Mouse (Mus musculus) kidney, adult 8-10 months (tissue): Measurements from ENCODE around the gene Ptprr.

Source experiments
- DNase-seq, 2 experiments: peaks; one replicate each; pipeline ENCODE4 v3.0.0; 2022

Gene Ptprr

DNA sequence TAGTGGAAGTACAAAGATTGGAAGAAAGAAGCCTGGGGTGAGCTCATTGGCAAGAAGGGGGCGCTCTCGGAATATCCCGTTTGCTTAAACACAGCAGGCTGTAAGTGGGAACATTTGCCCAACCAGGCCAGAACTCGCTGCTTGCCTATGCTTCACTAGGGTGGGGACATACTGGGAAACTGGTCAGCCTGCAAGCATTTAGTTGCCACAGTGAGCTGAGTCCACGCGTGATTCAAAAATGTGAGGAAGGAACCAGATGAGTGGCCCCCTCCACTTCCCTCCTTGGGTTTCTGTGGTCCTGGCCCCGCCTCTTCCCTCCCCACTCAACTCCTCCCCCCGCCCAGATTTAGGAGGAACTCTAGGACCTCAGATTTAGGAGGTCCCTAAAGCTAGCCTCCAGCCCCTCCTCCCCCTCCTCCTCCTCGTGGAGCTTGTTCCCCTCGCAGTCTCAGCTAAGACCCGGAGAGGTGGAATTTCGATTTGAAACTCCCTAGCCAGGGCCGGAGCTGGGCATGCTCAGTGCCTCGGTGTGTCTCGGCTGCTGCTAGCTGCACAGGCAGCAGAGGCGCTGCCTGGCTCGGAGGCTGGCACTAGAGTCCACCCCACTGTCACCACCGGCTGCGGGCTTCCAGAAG is at the start of gene Ptprr:
Gene Ptprr, plus strand, starts transcription at position 369 of the 635 bp plus-strand sequence.
- DNase-seq, result peak; percentile 21 to 23

DNA sequence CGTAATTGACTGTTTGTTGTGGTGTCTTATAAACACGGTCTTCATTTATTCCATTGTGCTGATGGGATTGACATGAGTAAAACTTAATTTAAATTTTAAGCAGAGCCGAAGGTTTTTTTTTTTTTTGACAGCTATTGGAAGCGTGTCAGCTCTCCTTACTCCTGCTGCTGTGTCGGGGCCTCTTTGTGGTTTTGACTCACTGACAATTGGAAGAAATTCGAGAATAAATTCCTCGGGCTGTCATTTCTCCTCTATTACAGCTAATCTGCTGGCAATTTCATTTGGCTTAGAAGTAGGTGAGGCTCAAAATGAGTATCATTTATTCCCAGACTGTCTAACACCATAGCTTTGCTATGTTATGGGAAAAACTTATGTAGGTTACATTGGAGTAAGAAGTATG is 41.7 kb upstream of the Ptprr start:
- no peak for DNase-seq

- DNase-seq, result no peak
Measured at GRCm38 (mm10) chr10:115978992-115979391, 39.0 kb upstream of the Ptprr start.

- no peak for DNase-seq
Measured at GRCm38 (mm10) chr10:115980018-115980417, 38.0 kb upstream of the Ptprr start.

- DNase-seq, result no peak
Measured at GRCm38 (mm10) chr10:115984308-115984707, 33.7 kb upstream of the Ptprr start.

DNA sequence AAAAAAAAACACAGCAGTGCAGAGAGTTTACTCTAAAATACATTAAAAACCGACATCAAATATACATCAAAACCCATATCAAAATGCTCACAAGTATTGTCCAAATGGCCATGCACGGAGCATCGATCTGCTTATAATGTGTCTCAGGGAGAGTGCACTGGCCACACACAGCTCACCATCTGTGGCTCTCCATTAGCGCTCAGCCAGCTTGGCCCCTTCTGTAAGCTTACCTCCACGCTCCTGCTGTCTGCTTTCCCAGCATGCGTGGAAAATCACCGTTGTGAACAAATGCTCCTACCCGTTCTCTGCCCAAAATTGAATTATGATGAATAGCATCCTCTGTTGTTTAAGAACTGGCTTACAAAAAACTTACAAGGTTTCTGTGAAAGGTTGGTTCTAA is 16.2 kb upstream of the Ptprr start:
- DNase-seq, result no peak

GRCm38 (mm10) chr10:116006675-116007074 is 11.3 kb upstream of the Ptprr start:
- DNase-seq, result no peak

DNA sequence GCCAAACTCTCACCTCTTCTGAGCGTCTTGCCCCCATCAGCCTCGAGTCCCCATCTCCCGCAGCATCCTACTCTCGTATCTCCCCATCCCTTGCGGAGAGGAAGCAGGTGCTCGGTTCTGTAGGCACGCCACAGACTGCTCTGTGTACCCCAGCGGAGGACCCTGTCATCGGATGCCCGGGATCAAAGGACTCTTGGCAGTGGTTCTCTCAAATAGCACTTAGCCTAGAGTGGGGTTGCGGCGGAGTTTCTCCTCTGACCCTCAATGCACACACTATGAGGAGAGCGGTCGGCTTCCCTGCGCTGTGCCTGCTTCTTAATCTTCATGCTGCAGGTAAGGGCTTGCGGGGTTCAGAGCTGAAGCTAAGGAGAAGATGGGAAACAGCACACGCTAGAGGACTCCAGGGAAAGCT is 473 bp downstream of the Ptprr start:
- DNase-seq, result no peak

GRCm38 (mm10) chr10:116019086-116019860 is 1.3 kb downstream of the Ptprr start:
- DNase-seq, result no peak

DNA sequence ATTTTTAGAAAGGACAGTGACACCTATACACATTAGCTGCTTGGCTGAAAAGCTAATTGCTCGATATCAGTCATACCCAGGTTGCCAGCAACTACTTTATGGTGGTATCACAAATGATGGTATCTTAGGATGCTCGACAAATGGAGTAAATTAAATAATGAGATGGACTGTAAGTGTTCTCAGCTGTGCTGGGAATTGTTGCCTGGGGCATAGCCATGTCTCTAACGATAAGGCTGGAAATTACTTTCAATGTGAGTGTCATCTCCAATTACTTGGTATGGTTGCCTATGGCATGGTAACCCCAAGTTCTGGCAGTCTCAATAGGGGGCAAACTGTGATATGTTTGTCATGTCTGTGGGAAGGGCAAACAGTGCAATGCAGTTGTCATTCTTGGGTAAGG is 3.1 kb downstream of the Ptprr start:
- DNase-seq, result no peak

- DNase-seq, result no peak
Measured at GRCm38 (mm10) chr10:116038150-116038549, 20.1 kb downstream of the Ptprr start.

DNA sequence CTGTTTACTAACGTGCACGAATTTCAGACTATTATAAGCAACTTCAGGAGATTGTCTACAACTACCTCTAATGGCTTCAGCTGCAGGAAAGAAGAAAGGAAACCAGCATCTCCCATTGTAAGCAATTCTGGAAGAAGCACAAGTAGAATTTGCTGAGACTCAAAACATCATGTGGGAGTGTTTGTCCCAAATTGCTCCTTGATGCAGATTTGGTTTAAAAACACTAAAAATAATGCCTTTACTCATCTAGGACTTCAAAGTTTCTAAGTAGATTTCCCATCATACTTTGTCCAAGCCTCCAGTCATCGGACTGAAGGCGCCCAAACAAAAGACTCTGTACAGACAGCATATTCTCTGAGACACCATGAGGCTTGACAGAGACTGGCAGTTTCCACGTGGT is 57.9 kb downstream of the Ptprr start:
- DNase-seq, result no peak

DNA sequence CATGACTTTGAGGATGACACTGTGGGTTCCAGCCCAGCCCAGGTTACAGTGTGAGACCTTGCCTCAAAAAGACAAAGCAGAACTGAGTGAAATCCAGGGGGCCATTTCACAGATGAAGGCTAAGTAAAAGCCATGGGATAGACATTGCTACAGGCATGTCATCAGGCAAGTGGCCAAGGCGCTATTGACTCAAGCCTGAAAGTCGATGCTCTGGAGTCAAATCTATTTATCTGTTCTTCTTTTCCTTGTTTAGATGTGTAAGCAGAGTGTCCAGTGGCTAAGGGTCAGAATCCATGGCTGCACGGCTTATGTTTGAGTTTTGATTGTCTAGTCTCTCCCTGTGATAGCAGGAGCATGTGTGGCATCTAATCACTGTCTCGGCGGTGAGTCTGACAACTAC is 60.6 kb downstream of the Ptprr start:
- DNase-seq, result no peak

- DNase-seq, result no peak
Measured at GRCm38 (mm10) chr10:116079396-116079795, 61.4 kb downstream of the Ptprr start.

- DNase-seq, result no peak
Measured at GRCm38 (mm10) chr10:116080841-116081240, 62.8 kb downstream of the Ptprr start.

- DNase-seq, result no peak
Measured at GRCm38 (mm10) chr10:116083965-116084364, 66.0 kb downstream of the Ptprr start.

DNA sequence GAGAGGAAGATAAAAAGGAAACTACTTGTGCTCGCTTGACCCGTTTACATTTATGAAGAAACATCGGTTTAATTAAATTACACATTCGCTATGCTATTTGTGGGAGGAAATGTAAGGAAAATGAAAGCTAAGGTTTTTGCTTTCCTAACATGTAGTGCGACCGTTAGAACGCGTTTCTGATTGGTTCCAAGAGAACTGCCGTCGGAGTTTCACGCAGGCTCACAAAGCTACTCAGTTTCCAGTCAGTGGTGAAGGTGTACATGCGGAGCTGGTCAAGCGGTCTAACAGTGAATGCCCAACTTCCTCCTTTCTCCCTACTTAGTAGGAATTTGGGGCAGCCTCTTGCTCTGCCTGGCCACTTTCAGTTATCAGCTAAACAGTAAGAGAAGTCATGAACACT is 78.5 kb downstream of the Ptprr start:
- no peak for DNase-seq

- DNase-seq, result no peak
Measured at GRCm38 (mm10) chr10:116098470-116098869, 80.5 kb downstream of the Ptprr start.

DNA sequence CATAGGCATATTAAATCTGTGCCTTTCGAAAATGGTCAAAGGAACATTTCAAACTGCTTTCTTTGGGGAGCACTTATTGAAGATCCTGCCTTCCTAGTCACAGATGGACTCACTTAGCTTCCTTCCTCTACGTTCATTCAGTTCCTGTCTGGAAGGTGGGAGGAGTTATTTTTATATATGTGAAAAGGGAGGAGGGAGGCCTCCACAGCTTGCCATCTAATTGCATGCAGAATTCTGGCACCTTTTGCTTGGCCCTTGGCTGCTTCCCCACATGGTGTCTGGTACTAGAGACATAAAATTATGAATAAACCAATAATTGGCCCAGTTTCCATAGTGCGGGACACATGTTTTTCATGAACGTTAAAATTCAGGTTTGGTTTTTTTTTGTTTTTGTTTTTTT is 90.2 kb downstream of the Ptprr start:
- no peak for DNase-seq

DNA sequence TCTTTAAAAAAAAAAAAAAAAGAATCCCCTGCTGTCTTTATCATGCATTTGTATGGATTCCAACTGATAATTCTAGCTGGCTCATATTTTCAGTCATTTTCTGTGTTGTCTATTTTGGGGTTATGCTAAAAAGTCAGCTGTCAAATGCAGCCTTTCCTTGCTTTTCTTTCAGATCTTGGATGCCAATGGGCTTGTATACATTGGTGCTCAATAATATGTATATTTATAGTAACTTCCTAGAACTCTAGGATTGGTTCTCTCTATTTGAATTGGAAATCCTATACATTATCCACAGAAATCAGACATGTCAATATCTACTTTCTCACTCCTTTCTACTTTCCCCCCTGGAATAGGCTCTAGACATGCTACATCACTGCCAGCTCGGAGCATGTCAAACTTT is 90.7 kb downstream of the Ptprr start:
- DNase-seq, result no peak

DNA sequence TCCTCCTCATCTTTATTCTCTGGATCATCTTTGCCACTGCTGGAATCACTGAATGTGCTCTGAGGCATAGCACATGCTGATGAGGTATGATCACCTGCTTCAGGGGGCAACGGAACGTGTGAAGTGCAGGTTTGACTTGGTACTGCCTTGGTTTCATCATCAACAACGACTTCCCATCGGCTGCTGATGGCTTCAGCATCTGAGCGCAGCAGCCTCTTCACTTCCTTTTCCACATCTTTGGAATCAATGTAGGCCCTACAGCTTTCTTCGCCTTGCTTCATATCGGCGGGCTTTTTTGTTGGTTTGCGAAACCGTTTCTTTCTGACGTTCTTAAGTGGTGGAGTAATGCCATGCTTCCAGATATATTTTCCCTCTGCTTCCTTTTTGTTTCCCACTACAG is 94.9 kb downstream of the Ptprr start:
- no peak for DNase-seq

- no peak for DNase-seq
Measured at GRCm38 (mm10) chr10:116113867-116114474, 96.0 kb downstream of the Ptprr start, which contains the start of gene 4933416C03Rik. Gene 4933416C03Rik (minus strand): TSS chr10:116113917.

GRCm38 (mm10) chr10:116115881-116116677 is 98.1 kb downstream of the Ptprr start:
- no peak for DNase-seq
